Mouse (Mus musculus) monocyte, adult 2 months (primary cell): ENCODE measurements around the gene Ptprd.

ENCODE experiments used
- DNase-seq, 2 experiments: peaks; one replicate each; pipeline ENCODE4 v3.0.0; 2022; ENCODE audit warnings: low spot score in 2 of 2, low read depth in 1 of 2

The Ptprd gene

DNA sequence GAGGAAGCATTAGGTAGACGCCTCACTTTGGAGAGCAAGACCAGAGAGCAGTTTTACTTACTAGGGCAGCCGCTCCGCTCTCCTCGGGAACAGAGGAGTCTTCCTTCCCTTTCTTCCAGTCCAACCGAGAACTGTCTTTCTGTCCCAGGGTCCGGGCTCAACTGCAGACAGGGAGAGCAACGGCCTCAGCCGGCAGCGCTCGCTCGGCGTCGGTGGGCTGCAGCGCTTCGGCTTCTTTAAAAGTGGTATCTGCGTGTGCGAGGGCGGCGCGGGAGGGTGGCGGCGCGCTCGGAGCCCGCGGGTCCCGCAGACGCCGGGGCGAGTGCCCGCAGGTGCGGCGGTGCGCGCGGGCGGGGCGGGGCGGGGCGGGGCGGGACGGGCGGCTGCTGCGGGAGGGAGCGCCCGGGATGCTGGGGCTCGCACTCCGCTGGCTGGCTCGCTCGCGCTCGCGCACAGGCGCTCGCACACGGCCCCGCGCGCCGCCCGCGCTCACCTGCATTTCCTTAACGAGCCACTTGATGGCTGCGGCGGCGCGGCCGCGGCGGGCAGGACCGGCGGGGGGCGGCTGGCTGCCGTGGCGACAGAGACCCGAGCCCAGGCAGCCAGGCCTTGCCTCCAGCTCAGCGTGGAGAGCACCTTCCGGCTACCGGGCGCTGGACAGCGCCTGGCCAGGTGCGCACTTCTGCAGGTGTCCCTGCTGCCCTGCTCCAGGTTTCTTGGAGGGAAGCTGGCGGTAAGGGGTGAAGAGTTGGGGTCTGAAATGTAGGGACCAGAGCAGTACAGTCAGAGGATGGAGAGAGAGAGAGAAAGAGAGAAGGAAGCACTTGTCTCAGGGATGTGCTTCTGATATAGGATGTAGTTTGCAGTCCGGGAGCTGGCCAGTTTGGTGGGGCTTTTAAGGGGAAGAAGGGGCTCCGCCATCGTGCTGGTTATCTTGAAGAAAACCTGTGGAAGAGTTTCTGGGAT is at the start of gene Ptprd:
Gene Ptprd, minus strand, starts transcription at position 433 of the 966 bp plus-strand sequence.
- DNase-seq = no peak

DNA sequence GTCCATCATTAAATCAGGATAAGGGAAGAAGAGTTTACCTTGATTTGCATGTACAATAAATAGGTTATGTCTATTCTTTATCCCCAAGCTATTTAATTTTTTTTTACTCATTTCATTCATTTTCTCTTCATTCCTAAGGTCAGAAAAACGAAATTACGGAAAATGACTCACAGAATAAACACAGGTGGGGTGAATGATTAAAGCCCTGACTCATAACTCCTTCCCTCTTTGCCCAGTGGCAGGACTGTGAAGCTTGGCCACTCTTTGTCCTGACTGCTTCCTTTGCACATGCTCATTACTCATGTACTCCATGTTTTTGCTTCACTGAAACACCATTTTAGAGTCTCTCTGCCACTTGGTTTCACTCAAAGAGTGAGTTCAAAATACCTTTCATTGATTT is 24.1 kb upstream of the Ptprd start:
- DNase-seq = no peak

DNA sequence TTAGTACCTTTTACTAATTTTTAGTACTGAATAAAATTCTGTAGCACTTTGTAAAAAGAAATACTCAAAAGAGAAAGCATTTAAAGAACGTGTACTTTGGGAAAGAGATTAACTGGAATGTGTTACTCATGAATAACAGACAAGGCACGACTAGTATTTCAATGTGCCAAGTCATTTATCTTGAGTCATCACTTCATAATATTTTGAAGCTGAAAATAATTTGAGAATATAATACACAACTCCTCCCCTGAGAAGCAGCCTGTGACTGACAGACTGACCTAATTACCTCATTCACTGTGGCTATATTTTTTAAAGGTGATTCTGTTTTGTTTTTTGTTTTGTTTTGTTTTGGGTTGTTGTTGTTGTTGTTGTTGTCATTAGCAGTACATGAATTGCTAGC is 23.6 kb upstream of the Ptprd start:
- DNase-seq = no peak

DNA sequence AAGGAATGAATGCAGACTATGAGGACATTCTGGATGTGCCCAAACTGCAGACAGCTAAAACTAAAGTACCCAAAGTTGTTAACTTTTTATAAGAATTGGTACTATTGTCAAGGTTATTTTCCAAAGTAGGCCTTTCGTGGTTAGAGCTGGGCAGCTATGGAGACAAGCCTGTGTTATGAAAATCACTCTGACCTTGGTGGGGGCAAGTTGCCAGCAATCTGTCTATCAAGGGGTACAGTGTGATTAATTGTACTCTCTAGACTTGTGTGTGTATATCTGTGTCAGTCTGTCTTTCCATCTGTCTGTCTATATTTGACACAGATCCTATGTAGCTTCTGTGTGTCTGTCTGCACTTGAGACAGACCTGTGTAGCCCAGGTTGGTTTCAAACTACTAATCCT is 22.9 kb upstream of the Ptprd start:
- no peak for DNase-seq

DNA sequence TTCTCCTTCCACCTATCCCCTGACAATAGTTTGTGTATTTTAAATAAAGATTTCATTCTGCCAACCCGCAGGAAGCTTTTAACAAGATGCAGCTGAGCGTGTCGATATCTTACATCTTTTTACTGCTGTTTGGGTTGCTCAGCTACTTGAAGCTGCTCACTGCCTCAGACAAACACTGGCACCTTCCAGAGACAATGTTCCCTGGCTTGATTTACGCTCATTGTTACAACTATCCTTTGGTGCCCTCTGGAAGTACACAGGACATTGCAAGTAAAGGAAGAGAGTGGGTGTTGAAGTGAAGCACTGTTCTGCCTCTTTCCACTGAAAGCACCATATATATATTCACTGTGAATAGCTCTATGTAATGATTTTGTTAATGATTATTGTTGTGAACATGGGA is 2.2 kb upstream of the Ptprd start:
- DNase-seq = no peak

DNA sequence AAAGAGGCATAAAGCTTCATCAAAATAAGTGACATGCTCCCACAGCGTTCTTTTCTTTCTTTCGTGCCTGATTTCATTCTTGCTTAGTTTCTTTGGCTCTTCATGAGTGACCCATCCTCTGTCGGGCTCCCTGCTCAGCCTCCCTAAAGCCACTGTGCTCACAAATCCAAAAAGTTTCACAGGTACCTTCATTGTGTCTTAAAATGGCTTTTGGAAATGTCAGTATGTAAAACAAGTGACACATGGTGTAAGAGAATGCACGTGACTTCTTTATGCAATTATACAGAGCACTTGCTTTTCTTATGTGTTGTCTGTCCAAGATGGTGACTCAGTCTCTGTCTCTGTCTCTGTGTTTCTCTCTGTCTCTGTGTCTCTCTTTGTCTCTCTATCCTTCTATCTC is 1.2 kb upstream of the Ptprd start:
- DNase-seq = no peak

DNA sequence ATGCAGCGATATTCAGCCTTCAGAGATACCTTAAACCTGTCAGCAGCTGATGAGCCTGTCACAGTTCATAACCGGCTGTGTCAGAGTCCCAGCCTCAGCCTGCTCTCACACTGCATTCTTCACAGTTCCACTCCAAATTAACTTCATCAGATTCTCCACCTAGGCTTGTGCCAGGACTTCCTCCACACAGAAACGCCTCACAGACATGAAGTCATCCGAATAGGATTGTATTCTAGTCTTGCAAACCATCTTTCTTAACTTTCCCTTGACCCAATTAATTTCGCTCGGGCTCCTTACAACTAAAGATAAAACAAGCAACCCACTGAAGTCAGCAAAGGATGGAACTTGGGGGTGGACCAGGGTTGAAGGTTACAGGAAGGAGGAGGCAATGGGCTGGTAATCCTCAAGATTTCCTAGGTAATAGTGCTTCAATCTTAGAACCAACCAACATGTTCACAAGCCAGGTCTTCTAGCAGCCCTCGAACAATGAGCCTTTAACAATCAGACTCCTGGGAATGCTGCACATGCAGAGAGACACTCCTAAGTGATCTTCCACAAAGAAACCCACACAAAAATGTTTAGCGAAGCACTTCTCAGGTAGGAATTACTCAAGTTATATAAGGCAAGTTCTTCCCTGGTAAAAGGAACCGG is 758 bp downstream of the Ptprd start:
- no peak for DNase-seq

DNA sequence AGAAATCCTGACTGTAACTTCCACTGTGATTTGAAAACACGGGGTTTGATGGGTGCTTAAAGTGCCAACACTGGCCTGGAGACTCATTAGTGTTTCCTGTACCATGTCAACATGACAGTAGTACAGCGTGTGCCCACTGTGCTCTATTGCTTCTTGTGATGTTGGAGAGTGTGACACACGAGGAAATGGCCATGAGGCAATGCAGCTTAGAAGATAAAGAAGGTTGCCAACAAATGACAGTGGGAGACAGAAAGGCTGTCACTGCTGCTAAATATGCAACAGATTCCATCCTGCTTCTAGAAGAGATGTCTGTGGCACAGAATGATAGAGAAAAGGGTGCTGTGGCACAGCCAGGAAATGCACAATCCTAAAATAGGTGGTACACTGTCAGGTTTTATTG is 6.7 kb downstream of the Ptprd start:
- no peak for DNase-seq

DNA sequence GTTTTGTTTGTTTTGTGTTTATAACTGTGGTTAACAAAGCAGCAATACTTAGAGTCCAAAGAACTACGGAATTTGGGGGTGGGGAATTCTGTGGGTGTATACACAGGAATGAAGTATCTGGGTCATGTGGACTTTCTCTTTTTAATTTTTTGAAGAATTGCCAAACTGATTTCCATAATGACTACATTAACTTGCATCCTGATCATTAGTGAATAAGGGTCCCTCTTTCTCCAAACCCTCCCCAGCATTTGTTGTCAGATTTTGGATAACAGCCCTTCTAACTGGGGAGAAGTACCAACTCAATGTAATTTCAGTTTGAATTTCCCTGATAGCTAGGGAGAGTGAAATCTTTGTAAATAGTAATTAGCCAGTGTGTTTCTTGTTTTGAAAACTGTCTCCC is 43.3 kb downstream of the Ptprd start:
- no peak for DNase-seq

DNA sequence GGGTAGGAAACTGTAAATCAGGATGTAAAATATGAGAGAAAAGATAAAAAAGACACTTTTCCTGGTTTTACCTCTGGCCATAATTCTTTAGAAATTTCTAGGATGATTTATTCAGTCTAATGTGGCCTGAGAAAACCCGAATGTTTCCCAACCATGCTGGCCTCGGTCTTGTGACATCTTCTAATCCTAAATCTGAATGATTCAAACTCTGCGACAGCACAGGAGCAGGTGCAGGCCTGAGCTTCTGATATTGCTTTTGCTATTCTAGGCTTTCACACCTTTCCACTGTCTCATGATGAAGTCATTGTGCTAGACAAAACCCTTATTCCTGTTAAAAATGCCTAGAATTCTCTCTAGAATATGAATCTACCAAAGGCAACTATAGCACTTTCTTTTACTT is 51.3 kb downstream of the Ptprd start:
- no peak for DNase-seq

DNA sequence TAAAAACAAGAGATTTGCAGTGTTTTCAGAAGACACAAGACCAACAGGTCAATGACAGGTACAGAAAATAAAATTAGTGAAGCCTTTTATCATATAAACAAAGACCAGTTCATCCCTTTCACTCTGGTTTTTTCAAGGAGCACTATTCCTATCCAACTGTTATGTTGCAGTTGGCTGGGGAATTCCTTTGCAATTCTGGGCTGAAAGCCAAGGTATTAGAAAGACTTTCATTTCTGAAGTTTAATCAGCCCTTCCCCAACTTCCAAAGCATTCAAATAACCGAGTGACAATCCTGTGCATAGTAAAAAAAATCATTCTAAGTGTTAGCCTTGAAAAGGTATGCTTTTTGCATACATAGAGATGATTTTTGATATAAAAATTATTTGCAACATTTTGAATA is 61.2 kb downstream of the Ptprd start:
- DNase-seq = no peak

DNA sequence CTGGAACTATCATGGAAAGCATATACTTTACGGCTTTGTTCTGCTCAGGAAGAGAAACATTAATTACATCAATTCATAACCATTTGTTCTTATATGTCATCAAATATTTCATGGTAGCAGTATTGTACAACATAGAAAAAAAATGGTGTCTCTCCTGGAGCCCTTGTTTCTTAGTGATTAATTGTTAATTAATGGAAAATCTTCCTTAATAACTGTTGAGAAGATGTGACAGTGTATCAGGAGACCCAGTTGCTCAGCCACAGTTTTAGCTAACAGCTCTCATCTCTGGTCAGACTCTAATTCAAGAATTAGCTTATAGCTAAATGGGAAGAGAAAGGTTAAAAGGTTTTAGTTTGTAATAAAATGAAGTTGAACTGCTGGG is 69.0 kb downstream of the Ptprd start:
- no peak for DNase-seq

DNA sequence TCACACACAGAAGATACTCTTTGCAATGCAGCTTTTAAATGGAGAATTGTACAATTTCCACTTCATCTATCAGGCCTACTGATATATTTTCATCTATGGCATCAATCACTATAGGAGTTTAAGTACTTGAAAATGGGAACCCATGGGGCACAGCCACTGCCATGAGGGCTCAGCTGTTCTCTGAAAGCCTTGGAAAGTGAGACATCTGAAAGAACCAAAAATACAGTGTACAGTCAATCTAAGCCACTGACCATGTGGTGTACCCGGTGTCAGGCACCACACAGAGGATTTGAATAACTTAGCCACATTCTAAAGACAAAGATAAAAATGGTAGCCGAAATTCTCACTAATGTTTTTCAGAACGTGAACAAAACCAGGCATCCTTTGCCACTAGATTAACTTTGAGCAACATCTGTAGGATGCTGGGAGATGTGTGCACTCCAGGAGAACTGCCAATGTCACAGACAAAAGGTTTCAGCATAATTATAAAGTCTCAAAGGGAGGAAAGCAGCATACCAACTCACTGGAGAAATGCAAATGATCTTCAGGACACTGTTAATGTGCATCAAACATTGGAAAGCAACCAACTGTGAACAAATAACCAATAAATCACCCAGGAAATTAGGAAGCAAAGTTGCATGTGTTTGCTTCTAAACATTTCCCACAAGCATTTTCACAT is 69.5 kb downstream of the Ptprd start:
- DNase-seq = no peak

DNA sequence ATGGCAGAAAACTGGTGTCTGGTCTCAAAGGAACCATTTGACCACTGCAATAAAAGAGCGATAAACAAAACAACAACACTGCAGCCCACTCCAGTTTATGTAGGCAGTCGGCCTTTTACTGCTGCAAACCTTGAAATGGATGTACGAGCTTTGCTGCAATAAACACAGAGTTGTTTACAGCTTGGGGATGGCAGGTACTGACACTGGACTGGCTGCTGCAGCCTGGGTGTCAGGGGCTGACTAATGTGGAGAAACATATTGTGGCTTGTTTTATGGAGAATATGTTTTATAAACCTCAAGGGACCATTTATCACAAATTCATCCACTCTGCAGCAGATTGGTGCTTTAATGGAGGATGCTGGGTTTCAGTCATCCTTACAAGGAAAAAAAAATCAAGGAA is 100.9 kb downstream of the Ptprd start:
- no peak for DNase-seq

DNA sequence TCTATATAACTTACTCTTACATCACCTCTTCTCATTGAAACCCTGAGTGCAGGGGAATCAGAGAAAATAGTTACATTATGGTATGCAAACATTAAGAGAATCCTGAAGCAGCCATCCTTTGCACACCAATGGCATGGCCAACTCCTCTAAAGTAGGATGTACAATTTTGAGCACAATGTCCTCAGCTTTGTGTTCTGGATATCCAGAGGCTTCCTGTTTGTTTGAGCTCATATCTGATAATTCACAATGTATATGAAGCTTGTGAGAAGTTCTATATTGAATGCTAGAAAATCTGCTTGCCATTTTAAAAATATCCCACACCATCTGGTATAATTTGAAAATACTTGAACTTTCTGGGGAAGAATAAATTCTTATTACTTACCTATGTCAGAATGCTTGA is 114.2 kb downstream of the Ptprd start:
- no peak for DNase-seq

DNA sequence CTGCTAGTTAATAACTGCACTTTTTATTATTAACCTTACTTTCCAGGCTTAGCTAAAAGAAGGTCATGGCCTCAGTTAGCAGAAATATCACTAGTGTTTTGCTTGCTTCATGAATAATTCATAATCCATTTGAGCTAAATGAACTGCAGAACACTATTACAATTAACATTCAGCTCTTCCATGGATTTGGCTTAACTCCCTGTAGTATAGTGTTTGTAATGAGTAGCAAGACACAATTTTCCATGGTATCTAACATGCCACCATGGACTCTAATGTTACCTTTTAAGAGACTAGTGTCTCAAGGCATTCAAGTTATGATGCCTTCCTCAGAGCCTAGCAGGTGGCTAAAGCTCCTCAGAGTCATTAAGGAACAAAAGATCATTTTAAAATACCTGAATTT is 129.0 kb downstream of the Ptprd start:
- DNase-seq = no peak

DNA sequence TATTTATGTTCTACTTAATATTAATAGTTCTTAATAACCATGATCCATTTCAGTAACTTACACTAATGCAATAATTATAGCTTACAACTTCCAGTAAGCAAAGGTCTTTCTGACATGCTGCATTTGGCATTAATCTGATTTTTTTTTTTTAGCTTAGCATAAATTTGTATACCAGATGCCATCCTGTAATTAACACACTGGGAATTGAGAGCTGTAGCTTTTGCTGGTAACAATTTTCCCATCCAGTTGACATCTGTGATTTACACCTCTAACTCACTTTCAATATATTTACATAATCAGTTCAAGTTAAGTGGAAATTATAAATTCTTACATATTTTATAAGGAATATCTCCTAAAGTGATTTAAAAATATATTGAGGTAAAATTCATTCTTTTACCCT is 134.3 kb downstream of the Ptprd start:
- no peak for DNase-seq

DNA sequence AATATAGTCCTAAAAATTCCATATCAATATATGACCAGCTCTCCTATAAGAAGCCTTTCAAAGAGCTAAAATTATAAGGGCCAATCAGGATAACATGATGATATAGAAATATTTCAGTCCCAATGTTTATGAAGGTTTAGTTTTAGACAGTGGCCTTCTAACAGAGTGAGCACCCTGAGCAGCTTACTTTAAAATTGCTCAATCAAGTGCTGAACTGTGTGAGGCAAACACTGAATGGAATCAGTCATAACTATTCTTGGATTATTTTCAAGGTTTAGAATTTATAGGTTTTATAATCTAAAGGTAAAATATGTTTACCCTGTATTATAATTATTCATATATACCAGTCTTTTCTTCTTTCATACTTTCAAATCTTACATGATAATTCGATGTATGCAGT is 134.7 kb downstream of the Ptprd start:
- no peak for DNase-seq

DNA sequence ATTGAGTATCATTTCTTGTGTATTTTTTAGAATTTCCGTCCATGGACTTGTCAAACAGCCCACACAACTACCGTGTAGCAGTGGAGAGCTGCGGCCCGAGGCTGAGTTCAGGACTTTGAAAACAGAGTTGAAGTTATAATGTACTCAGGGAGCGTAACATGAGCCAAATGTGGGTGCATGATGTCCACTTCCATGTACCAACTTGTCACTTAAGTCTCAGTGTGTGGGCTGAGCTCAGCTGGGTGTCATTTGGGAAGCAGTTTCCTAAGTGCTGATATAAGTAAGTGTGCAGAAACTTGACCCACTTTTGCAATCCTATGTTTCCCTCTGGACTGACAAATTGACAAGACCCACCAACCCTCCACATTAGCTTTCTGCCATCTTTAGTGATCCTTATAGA is 173.4 kb downstream of the Ptprd start:
- no peak for DNase-seq

DNA sequence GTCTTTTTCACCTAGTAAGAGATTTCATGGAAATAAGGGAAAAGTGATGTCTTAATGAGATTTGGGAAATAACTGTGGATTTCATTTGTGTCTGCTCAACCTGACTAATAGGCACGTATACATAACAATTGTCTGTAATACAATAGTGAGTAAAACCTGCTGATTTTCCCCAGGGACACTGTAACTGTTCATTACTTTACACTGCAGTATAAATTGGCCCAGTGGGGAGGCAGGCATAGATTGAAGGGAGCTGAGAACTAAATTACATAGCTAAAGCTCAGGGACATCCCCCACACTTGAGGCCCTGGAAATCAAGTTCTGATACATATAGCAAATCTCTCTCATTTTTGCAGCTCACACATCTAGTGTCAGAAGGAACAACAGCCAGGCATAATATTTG is 209.7 kb downstream of the Ptprd start:
- DNase-seq = no peak

DNA sequence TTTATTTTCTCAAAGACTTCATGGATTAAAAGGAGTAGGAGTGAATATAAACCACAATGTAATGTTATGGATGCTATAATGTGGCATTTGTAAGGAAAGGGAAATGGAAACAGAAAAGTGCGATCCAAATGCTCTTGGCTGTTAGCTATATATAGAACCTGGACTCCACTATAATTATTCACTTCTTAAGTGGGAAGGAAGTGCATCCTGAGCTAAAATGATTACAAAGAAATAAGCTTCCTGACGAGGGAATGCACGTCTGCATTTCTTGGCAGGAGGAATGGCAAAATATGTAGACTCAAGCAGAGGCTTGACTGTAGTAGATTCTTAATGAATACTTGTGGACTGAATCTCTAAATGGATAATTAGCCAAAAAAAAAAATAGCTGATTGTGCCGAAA is 219.1 kb downstream of the Ptprd start:
- DNase-seq = no peak

DNA sequence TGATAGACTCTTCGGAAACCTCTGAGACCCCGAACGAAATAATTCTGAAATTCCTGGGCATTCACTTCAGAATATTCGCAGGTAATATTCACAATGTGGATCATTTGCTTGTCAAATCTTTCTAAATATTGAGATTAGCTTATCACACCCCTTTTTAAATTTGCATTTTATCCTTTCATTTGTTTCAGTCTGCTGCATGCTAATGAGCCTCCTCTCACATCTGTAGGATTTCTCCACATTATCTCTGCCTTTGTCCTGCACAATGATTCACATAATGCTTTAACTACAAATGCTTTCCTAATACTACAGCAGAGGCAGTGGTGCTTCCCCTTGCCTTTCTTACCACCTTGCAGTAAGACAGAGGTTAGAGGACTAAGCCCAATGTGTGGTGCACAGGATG is 229.7 kb downstream of the Ptprd start:
- no peak for DNase-seq
